Mouse (Mus musculus): ENCODE results near the gene Gprc5a. TPM values are rescaled to one million over a fixed set of nuclear protein-coding genes. Genes with fewer than 3 reads are reported as not detected.

The Gprc5a gene
- polyA plus RNA-seq, 1 experiment = 10.8 TPM

DNA sequence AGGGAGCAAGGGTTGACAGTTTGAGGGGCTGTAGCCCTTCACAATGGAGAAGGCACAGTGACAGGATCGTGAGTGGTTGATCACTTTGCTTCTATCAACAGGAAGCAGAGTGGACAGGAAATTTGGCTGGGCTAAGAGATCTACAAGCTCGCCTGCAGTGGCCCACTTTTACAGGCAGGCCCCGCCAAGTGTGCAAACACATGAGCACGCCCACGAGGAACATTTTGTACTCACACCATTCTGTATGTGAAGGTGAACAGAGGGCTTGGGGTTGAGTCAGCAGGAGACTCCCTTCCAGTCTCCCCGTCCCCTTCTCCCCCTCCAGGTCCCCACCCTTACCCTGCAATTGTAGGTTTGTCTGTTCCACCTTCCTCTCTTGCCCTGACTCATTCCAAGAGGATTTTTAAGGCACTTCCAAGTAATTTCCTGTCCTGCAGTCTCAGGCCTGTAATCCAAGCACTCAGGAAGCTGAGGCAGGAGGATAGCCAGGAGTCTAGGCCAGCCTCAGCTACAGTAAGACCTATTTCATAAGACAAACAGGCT is 9.0 kb downstream of the Gprc5a start:
- Histone ChIP-seq H3K27me3 (ENCODE audit: control insufficient read depth, insufficient read depth, insufficient read length) (no peaks in the 10 kb centered on the region), H3K4me2 (ENCODE audit: low read depth) (no peak overlapping the region), H3K79me2 (ENCODE audit: control insufficient read depth, insufficient read depth) (peaks cover 7% of the 10 kb centered on the region), H3K36me3 (ENCODE audit: control insufficient read depth, insufficient read depth) (no peaks in the 10 kb centered on the region), H3K4me3 (no peak overlapping the region), H3ac (ENCODE audit: control insufficient read depth, insufficient read length) (no peak overlapping the region)
- TF ChIP-seq REST (IDR thresholded peaks at IDR 0.05; ENCODE audit: insufficient read depth, insufficient read length) (no peak), POLR2AphosphoS2 (IDR thresholded peaks at IDR 0.05; ENCODE audit: insufficient read length, low read depth) (no peak), E2F4 (IDR thresholded peaks at IDR 0.05; ENCODE audit: insufficient read depth) (no peak), CEBPB (IDR thresholded peaks at IDR 0.05; ENCODE audit: insufficient read depth, poor library complexity, severe bottlenecking) (no peak), SRF (IDR thresholded peaks at IDR 0.05; ENCODE audit: control insufficient read depth, insufficient read length, low read depth) (no peak)

- Histone ChIP-seq H3ac (ENCODE audit: control insufficient read depth, insufficient read length) (no peak overlapping the region), H3K27me3 (ENCODE audit: control insufficient read depth, insufficient read depth, insufficient read length) (no peaks in the 10 kb centered on the region), H3K4me3 (no peak overlapping the region), H3K4me2 (ENCODE audit: low read depth) (no peak overlapping the region), H3K36me3 (ENCODE audit: control insufficient read depth, insufficient read depth) (no peaks in the 10 kb centered on the region), H3K79me2 (ENCODE audit: control insufficient read depth, insufficient read depth) (no peaks in the 10 kb centered on the region)
- TF ChIP-seq USF1 (IDR thresholded peaks at IDR 0.05; ENCODE audit: low read depth) = no peak
- no peak for TF ChIP-seq MYOG (IDR thresholded peaks at IDR 0.05; ENCODE audit: control insufficient read depth in 1 of 3, insufficient read depth in 1 of 3, insufficient read length in 2 of 3, low read depth in 2 of 3)
- TF ChIP-seq CEBPB (IDR thresholded peaks at IDR 0.05; ENCODE audit: insufficient read depth, poor library complexity, severe bottlenecking) = no peak
- TF ChIP-seq POLR2A (IDR thresholded peaks at IDR 0.05; ENCODE audit: insufficient read length, low read depth) = no peak
- TF ChIP-seq E2F4 (IDR thresholded peaks at IDR 0.05; ENCODE audit: insufficient read depth) = no peak
Measured at GRCm38 (mm10) chr6:135076202-135076601, 10.8 kb downstream of the Gprc5a start.

DNA sequence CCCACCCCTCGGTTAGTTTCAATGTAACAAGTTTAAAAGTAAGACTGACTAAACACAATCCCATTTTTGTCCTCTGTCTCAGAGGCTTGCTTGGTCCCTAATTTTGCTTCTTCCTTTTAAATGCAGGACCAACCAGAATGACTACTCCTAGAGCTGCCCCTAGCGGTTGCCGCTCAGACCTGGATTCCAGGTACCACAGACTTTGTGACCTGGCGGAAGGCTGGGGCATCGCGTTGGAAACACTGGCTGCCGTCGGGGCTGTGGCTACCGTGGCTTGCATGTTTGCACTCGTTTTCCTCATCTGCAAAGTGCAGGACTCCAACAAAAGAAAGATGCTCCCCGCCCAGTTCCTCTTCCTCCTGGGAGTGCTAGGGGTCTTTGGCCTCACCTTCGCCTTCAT is 13.0 kb downstream of the Gprc5a start:
- Histone ChIP-seq H3K36me3 (ENCODE audit: control insufficient read depth, insufficient read depth) (no peaks in the 10 kb centered on the region), H3K4me3 (no peak overlapping the region), H3K27me3 (ENCODE audit: control insufficient read depth, insufficient read depth, insufficient read length) (no peaks in the 10 kb centered on the region), H3K79me2 (ENCODE audit: control insufficient read depth, insufficient read depth) (no peaks in the 10 kb centered on the region), H3ac (ENCODE audit: control insufficient read depth, insufficient read length) (no peak overlapping the region), H3K4me2 (ENCODE audit: low read depth) (no peak overlapping the region)
- TF ChIP-seq MAX (IDR thresholded peaks at IDR 0.05; ENCODE audit: low read depth) (no peak), POLR2A (IDR thresholded peaks at IDR 0.05; ENCODE audit: insufficient read length, low read depth) (no peak), TCF3 (IDR thresholded peaks at IDR 0.05; ENCODE audit: insufficient read length, low read depth) (no peak), REST (IDR thresholded peaks at IDR 0.05; ENCODE audit: insufficient read depth, insufficient read length) (no peak), E2F4 (IDR thresholded peaks at IDR 0.05; ENCODE audit: insufficient read depth) (no peak), SRF (IDR thresholded peaks at IDR 0.05; ENCODE audit: control insufficient read depth, insufficient read length, low read depth) (no peak), USF1 (IDR thresholded peaks at IDR 0.05; ENCODE audit: low read depth) (no peak), CEBPB (IDR thresholded peaks at IDR 0.05; ENCODE audit: insufficient read depth, poor library complexity, severe bottlenecking) (no peak), MYOD1 (IDR thresholded peaks at IDR 0.05; ENCODE audit: control insufficient read depth in 1 of 3, insufficient read length in 2 of 3, low read depth in 2 of 3) (no peak), POLR2AphosphoS2 (IDR thresholded peaks at IDR 0.05; ENCODE audit: insufficient read length, low read depth) (no peak), MYOG (IDR thresholded peaks at IDR 0.05; ENCODE audit: control insufficient read depth in 1 of 3, insufficient read depth in 1 of 3, insufficient read length in 2 of 3, low read depth in 2 of 3) (no peak), TCF12 (IDR thresholded peaks at IDR 0.05; ENCODE audit: insufficient read depth, poor library complexity, severe bottlenecking) (no peak)

GRCm38 (mm10) chr6:135083991-135084502 is 18.6 kb downstream of the Gprc5a start:
- Histone ChIP-seq H3K27me3 (ENCODE audit: control insufficient read depth, insufficient read depth, insufficient read length) (no peaks in the 10 kb centered on the region), H3ac (ENCODE audit: control insufficient read depth, insufficient read length) (no peak overlapping the region), H3K79me2 (ENCODE audit: control insufficient read depth, insufficient read depth) (no peaks in the 10 kb centered on the region), H3K36me3 (ENCODE audit: control insufficient read depth, insufficient read depth) (no peaks in the 10 kb centered on the region), H3K4me3 (no peak overlapping the region), H3K4me2 (ENCODE audit: low read depth) (no peak overlapping the region)
- TF ChIP-seq CEBPB (IDR thresholded peaks at IDR 0.05; ENCODE audit: insufficient read depth, poor library complexity, severe bottlenecking) (no peak), REST (IDR thresholded peaks at IDR 0.05; ENCODE audit: insufficient read depth, insufficient read length) (no peak), POLR2AphosphoS2 (IDR thresholded peaks at IDR 0.05; ENCODE audit: insufficient read length, low read depth) (no peak), TCF12 (IDR thresholded peaks at IDR 0.05; ENCODE audit: insufficient read depth, poor library complexity, severe bottlenecking) (no peak), USF1 (IDR thresholded peaks at IDR 0.05; ENCODE audit: low read depth) (peak; percentile 31), MYOG (IDR thresholded peaks at IDR 0.05; ENCODE audit: control insufficient read depth in 1 of 3, insufficient read depth in 1 of 3, insufficient read length in 2 of 3, low read depth in 2 of 3) (no peak)

- H3K79me2 ChIP-seq (ENCODE audit: control insufficient read depth, insufficient read depth) = no peaks in the 10 kb centered on the region
- H3K36me3 ChIP-seq (ENCODE audit: control insufficient read depth, insufficient read depth) = no peaks in the 10 kb centered on the region
- H3K4me3 ChIP-seq = no peak overlapping the region
- no peaks in the 10 kb centered on the region for H3K27me3 ChIP-seq (ENCODE audit: control insufficient read depth, insufficient read depth, insufficient read length)
- H3ac ChIP-seq (ENCODE audit: control insufficient read depth, insufficient read length) = no peak overlapping the region
- TF ChIP-seq CEBPB (IDR thresholded peaks at IDR 0.05; ENCODE audit: insufficient read depth, poor library complexity, severe bottlenecking) = no peak
- no peak for TF ChIP-seq MAX (IDR thresholded peaks at IDR 0.05; ENCODE audit: low read depth)
- no peak for TF ChIP-seq POLR2AphosphoS2 (IDR thresholded peaks at IDR 0.05; ENCODE audit: insufficient read length, low read depth)
- TF ChIP-seq MYOD1 (IDR thresholded peaks at IDR 0.05; ENCODE audit: control insufficient read depth in 1 of 3, insufficient read length in 2 of 3, low read depth in 2 of 3) = no peak
- TF ChIP-seq TCF12 (IDR thresholded peaks at IDR 0.05; ENCODE audit: insufficient read depth, poor library complexity, severe bottlenecking) = no peak
- no peak for TF ChIP-seq SRF (IDR thresholded peaks at IDR 0.05; ENCODE audit: control insufficient read depth, insufficient read length, low read depth)
- TF ChIP-seq REST (IDR thresholded peaks at IDR 0.05; ENCODE audit: insufficient read depth, insufficient read length) = no peak
- TF ChIP-seq USF1 (IDR thresholded peaks at IDR 0.05; ENCODE audit: low read depth) = no peak
- TF ChIP-seq E2F4 (IDR thresholded peaks at IDR 0.05; ENCODE audit: insufficient read depth) = no peak
- no peak for TF ChIP-seq POLR2A (IDR thresholded peaks at IDR 0.05; ENCODE audit: insufficient read length, low read depth)
- TF ChIP-seq MYOG (IDR thresholded peaks at IDR 0.05; ENCODE audit: control insufficient read depth in 1 of 3, insufficient read depth in 1 of 3, insufficient read length in 2 of 3, low read depth in 2 of 3) = no peak
- no peak for TF ChIP-seq TCF3 (IDR thresholded peaks at IDR 0.05; ENCODE audit: insufficient read length, low read depth)
- H3K4me2 ChIP-seq (ENCODE audit: low read depth) = no peak overlapping the region
Measured at GRCm38 (mm10) chr6:135085703-135086102, 20.3 kb downstream of the Gprc5a start.

All from myocyte (in vitro differentiated cells).